Mouse (Mus musculus) kidney, postnatal 14 days (tissue): ENCODE measurements around the gene Pipox.

Experiments
- DNase-seq: peaks from one replicate; pipeline ENCODE4 v3.0.0; 2022; ENCODE audit warnings: mixed read lengths

Pipox gene

DNA sequence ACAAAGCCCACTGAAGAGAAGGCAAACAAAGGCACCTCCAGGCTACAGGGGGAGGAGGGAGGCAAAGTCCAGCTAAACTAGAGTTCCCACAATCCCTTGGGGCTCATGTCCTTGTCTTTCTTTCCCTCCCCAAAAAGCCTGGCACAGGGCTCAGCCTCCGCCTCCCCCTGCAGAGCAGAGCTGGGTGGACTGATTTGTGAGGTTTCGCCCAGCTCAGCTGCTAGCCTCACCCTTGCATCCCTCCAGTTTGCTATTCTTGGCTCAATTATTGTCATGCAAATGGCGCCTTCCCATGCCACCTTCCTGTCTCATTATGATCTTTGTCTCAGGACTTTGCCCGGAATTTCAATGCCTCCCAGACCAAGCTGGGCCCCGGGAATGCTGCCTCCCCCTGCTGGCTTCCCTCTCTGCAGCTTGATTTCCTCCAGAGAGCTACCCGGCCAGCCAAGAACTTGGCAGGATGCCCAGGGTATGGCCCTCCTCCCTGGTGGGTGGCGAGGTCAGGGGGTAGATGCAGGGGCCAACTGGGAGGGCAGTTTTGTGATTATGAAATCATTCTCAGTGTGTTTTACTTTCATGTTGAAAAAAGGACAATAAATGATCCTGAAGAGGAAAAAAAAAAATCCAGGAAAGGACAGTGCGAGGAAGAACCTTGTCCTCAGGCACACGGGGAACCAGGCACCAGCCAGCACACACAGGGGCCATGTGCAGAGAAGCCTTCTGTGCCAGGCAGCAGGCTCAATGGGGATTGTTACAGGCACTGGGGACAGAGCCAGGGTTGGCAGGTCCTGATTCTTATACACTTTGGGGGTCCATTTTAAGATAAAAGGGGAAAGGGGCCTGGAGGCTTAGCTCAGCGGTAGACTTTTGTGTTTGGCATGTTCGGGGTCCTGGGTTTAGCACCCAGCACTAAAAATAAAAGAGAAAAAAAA is at the start of gene Pipox:
TSS of gene Pipox (minus strand) at position 310 of the 932 bp plus-strand sequence.
- DNase-seq, result peak; percentile 96

- no peak for DNase-seq
Measured at GRCm38 (mm10) chr11:77942230-77942629, 48.3 kb upstream of the Pipox start.

- no peak for DNase-seq
Measured at GRCm38 (mm10) chr11:77937649-77938410, 43.9 kb upstream of the Pipox start.

DNA sequence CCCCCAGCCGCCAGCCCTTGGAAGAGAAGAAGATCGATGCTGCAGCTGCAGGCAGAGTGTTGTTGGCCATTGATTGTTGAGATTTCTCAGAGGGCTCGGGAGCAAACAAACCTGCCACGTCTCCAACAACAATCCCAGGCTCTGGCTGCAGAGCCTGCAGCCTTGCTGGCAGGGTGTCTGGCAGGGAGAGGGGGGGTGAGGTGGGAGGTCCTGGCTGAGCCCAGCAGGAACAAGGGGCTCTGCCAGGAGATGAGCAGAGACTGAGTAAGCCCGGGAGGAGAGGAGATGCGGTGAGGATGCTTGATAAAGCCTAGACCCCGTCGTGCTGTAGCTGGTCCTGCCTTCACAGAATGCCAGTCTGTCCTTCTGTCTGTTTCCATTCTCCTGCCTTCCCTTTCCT is 43.0 kb upstream of the Pipox start:
- no peak for DNase-seq

- DNase-seq, result no peak
Measured at GRCm38 (mm10) chr11:77934568-77935311, 40.8 kb upstream of the Pipox start.

GRCm38 (mm10) chr11:77934111-77934521 is 40.2 kb upstream of the Pipox start:
- no peak for DNase-seq

- DNase-seq, result no peak
Measured at GRCm38 (mm10) chr11:77932576-77932975, 38.7 kb upstream of the Pipox start.

- no peak for DNase-seq
Measured at GRCm38 (mm10) chr11:77931541-77932433, 37.9 kb upstream of the Pipox start.

GRCm38 (mm10) chr11:77930751-77931540 is 37.0 kb upstream of the Pipox start, which contains the start of gene Sez6:
TSS of gene Sez6 (plus strand) at chr11:77930800.
- peak; percentile 89 for DNase-seq

GRCm38 (mm10) chr11:77927837-77928236 is 33.9 kb upstream of the Pipox start:
- no peak for DNase-seq

GRCm38 (mm10) chr11:77926666-77927065 is 32.8 kb upstream of the Pipox start:
- DNase-seq, result no peak

- no peak for DNase-seq
Measured at GRCm38 (mm10) chr11:77925836-77926657, 32.2 kb upstream of the Pipox start.

DNA sequence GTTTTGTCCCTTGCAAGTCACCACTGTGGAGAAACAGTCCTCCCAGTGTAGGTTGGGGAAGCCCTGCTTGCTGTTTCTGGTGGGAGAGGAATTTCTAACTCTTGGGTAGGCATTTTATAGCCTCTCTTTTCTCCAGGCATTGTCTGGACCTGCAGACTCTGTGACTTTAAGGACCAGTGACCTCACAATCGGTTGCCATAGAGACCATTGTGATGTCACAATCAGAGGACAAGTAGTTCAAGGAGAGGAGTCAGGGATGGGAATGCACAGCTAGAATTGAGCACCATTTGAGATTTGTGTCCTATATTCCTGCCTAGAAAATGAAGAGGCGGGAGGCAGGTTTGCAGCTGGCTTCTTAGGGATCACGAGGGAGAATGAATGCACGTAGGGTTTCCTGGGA is 29.4 kb upstream of the Pipox start:
- no peak for DNase-seq

DNA sequence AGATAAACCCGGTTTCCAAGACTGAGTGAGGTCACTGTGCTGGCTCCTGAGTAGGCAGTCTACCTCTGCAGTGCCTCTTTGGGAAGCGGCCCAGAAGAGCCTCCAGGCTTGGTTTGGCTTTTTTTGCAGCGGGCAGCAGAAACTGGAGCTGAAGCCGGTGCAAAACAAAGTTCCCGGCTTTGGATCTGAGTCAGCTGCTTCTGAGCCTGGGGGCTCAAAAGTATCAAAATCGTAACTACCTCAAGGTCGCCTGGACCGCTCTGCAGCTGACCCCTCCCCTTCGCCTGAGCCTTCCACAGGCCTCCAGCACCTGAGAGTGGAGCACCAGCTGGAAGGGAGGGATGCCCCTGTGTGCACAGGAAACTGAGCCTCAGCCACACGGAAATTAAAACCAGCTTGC is 23.3 kb upstream of the Pipox start:
- DNase-seq, result peak; percentile 84

GRCm38 (mm10) chr11:77916741-77917140 is 22.8 kb upstream of the Pipox start:
- DNase-seq, result no peak

DNA sequence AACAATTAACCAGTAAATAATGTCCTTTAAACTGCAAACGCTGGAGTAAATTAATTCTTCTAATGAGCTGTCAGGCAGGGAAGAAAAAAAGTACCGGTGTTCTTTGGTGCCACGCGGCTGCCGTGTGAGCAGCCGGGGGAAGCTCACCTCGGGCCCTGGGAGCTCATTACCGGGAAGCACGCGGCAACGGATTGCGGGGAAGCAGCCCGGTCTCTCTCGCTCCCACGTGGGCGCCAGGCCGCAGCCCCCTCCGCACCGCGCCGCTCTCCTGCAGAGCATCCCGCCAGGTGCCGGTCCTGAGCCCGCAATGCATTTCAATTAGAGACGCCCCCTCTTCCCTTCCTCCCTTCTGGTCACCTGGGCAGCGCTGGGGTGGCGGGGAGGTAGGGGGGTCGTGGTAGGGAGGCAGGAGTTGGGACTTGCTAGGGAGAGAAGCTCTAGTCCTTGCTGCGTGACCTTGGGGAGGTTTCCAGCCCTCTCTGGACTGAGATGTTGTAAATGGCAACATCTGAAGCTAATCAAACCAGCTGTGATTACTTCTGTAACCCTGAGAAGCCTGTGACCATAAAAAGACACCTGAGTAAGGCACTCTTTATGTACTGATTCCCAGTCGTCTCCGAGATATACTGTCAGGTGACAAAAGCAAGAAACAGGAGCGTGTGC is 20.8 kb upstream of the Pipox start:
- DNase-seq, result no peak

DNA sequence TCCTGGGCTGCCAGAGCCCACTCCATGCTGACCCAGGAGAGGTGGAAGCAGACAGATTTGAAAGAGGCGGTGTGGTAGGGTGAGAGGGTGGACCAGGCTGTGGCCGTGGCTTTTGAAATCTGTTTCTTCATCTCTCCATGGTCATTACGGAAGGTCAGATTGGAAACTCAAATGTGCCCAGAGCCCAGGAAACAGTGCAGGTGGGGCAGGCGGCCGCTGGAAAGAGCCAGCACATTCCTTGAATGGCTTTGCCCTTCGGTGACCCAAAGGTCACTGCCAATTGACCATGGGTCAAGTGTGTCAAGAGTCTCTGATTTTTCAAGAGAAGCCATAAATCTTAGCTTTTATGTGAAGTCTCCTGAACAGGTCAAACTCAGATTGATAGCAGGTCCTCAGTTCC is 19.6 kb upstream of the Pipox start:
- DNase-seq, result peak; percentile 20

- DNase-seq, result no peak
Measured at GRCm38 (mm10) chr11:77909776-77910175, 15.9 kb upstream of the Pipox start.

- no peak for DNase-seq
Measured at GRCm38 (mm10) chr11:77909376-77909775, 15.5 kb upstream of the Pipox start.

DNA sequence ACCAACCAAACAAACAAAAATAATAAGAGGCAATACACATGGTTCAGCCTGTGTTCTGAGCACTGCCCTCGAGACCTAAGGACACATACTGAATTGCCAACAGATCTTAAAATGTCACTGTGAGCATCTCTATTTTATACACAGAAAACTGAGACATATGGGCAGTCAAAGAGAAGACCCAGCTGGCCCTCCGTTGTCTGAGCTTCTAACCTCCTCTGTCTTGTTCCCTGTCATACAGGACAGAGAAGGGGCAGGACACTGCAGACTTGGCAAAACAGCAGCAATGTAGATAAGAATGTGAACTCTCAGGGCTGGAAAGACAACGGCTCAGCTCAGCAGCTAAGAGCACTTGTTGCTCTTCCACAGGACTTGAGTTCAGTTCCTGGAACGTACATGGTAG is 14.6 kb upstream of the Pipox start:
- no peak for DNase-seq
